Mouse (Mus musculus): ENCODE results near the gene Rrp7a. TPM values are rescaled to one million over a fixed set of nuclear protein-coding genes. Genes with fewer than 3 reads are reported as not detected.
A peak's percentile ranks its signal among the peaks of the same experiment; 100 is the strongest.
"Not testable (repeated sequence)": the region's sequence is repeated elsewhere in the genome, so short reads cannot be mapped to it uniquely, and the experiment has no call there.

The Rrp7a gene
- polyA plus RNA-seq, 1 experiment from 2014 or later, result 39.9 TPM

DNA sequence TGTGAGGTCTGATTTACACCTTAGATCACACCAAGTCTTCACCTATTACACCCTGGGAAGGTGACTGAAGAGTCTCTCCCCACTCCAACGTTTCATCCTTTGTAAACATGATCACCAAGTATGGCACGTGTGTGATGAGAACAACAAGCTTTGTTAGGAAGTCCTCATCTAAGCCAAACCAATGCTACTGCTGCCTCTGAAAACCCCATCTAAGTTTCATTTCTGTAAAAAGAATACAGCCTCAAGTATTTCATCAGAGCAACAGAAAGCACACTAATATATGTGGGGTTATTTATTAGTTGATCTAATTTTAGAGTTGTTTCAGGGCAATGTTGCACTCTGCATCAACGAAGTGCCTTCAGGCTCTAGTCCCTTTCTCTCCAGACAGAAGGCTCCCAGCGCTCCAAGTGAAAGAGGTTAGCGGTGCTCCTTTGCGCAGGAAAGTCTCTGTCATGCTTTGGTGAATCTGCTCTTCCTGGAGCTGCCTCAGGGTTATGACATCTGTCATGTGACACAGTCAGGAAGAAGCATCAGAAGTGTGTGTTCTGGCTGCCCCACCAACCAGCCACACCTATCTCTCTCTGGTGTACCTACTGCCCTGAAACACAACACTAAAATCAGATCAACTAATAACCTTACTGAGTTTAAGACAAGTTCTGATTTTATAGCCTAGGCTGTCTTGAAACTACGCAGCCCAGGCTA, 7.1 kb upstream of the Rrp7a start:
- DNase-seq (ENCODE audit: low spot score) (no peak), ATAC-seq (ENCODE audit: low FRiP score, low TSS enrichment) (no peak)
- H3K9me3 ChIP-seq (ENCODE audit: control insufficient read depth, low read length), result no peaks in the 10 kb centered on the region
- peaks cover 56% of the 10 kb centered on the region for H3K36me3 ChIP-seq (ENCODE audit: control insufficient read depth, insufficient read depth, low read length)
- H3K27me3 ChIP-seq (ENCODE audit: control insufficient read depth, insufficient read depth, low read length), result no peaks in the 10 kb centered on the region
- no peak overlapping the region for H3K4me2 ChIP-seq (replicated peaks; ENCODE audit: low read depth)
- TF ChIP-seq CTCF (IDR thresholded peaks at IDR 0.05; ENCODE audit: low read depth) (no peak), EP300 (optimal IDR thresholded peaks at IDR 0.05) (no peak)
- no peak overlapping the region for H3K4me3 ChIP-seq (ENCODE audit: low read depth, low read length)
- H3K4me1 ChIP-seq (replicated peaks; ENCODE audit: control insufficient read depth, insufficient read depth), result no peaks in the 10 kb centered on the region
- 88% methylated on average over 7 of the region's 7 CpGs for WGBS
- H3K9ac ChIP-seq (ENCODE audit: low read length), result no peak overlapping the region
- no peak overlapping the region for H3K27ac ChIP-seq (replicated peaks)

DNA sequence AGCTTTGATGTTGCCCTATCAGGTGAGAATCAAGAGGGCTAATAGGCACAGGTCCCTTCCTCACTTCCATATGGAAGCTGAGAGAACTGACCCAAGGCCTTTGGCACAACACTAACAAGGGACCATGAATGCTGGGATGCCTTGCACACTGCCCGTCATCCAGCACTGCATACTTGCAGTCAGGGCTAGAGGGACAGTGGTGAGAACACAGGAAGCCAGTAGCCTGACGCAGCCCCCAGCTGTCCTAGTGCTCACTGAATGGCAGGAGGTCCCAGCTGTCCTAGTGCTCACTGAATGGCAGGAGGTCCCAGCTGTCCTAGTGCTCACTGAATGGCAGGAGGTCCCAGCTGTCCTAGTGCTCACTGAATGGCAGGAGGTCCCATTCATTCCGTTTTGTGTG, 4.4 kb upstream of the Rrp7a start:
- not testable (repeated sequence) for H3K4me1 ChIP-seq (replicated peaks; ENCODE audit: control insufficient read depth, insufficient read depth); H3K27me3 ChIP-seq (ENCODE audit: control insufficient read depth, insufficient read depth, low read length); H3K4me2 ChIP-seq (replicated peaks; ENCODE audit: low read depth); H3K27ac ChIP-seq (replicated peaks); H3K9me3 ChIP-seq (ENCODE audit: control insufficient read depth, low read length); H3K9ac ChIP-seq (ENCODE audit: low read length); ATAC-seq (ENCODE audit: low FRiP score, low TSS enrichment); DNase-seq (ENCODE audit: low spot score); H3K4me3 ChIP-seq (ENCODE audit: low read depth, low read length)
- WGBS, result 74% methylated on average over 3 of the region's 3 CpGs
- H3K36me3 ChIP-seq (ENCODE audit: control insufficient read depth, insufficient read depth, low read length), result peaks cover 37% of the 10 kb centered on the region

DNA sequence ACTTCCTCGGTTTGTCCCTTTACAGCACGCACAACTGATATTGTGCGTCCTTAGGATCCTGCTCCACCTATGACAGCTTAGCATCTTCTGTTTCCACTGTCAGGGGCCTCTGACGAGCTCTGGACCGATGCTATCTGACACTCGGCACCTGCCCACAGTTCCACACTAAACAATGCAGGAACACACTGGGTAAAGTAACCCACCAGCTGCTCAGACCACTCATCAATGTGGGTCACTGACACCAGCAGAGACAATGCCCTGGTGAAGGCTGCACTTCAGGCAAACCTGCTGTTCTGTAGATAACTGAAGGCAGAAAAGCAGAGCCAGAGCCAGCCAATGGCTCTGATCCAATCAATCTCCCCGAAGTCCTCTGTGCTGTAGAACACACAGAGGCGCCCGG, 4.0 kb upstream of the Rrp7a start:
- Histone ChIP-seq H3K27me3 (ENCODE audit: control insufficient read depth, insufficient read depth, low read length) (no peaks in the 10 kb centered on the region), H3K36me3 (ENCODE audit: control insufficient read depth, insufficient read depth, low read length) (peaks cover 32% of the 10 kb centered on the region), H3K4me2 (replicated peaks; ENCODE audit: low read depth) (no peak overlapping the region), H3K4me3 (ENCODE audit: low read depth, low read length) (no peak overlapping the region), H3K9ac (ENCODE audit: low read length) (no peak overlapping the region), H3K9me3 (ENCODE audit: control insufficient read depth, low read length) (no peaks in the 10 kb centered on the region), H3K27ac (replicated peaks) (no peak overlapping the region), H3K4me1 (replicated peaks; ENCODE audit: control insufficient read depth, insufficient read depth) (no peaks in the 10 kb centered on the region)
- ATAC-seq (ENCODE audit: low FRiP score, low TSS enrichment) (no peak), DNase-seq (ENCODE audit: low spot score) (no peak)
- TF ChIP-seq CTCF (IDR thresholded peaks at IDR 0.05; ENCODE audit: low read depth) (no peak), EP300 (optimal IDR thresholded peaks at IDR 0.05) (no peak)
- WGBS, result 90% methylated on average over 9 of the region's 9 CpGs

DNA sequence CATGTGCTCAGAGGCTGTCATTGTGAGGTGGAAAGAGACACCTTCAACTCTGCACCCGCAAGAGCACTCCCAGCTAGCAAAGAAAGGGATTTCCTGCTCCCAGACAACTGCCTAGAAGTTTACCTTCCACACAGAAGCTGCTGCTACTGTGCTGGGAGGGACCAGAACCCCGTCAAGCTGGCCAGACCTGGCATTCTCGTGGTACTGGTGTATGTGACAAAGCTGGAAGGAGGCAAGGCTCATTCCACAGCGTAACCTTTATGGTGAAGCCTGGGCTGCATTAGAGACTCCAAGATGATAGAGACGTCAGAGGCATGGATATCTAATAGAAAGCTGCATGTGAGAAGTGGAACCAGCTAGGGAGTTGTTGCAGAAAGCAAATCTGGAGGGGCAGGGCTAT, 2.0 kb upstream of the Rrp7a start:
- no peaks in the 10 kb centered on the region for H3K4me1 ChIP-seq (replicated peaks; ENCODE audit: control insufficient read depth, insufficient read depth)
- no peak for ATAC-seq (ENCODE audit: low FRiP score, low TSS enrichment)

DNA sequence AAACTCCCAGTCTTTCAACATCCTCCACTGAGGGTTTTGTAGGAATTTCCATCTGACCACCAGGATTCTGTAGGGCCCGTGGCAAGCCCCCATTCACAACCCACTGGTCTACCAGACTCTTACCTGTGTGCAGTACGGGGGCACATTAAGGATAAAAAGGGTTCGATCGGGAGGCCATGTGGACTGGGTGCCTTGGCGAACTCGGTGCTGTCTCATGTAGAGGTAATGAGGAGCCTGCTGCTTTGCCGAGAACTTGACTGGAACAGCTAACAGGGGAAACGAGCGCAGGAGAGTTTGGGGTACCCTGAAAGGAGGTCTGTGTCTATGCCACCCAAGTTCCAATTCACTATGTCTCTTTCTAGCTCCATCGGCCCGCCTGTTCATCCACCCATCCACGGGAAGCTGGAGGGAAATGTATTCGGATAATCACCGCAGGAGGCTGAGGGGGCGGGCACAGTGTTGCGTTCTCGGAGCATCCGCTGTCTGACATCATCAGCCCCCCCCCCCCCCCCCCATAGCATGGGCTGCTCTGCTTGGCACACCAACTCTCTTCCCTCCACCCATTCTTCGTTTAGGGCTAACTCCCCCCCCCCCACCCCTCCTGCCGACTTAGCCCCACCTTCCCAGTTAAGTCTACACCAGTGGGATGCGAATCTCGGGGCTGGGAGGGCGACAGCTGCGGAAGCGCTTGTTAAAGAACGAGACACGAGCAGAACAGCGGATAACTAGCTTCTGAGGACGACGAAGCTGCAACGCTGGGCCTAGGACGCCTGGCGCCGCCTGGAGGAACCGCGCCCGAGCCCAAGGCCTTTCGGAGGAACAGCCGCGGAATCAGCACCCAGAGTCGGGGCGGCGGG, 664 bp downstream of the Rrp7a start:
- H3K9me3 ChIP-seq (ENCODE audit: control insufficient read depth, low read length), result no peaks in the 10 kb centered on the region
- 4% methylated on average over 35 of the region's 43 CpGs for WGBS
- peak overlapping the region; percentile 72 for H3K9ac ChIP-seq (ENCODE audit: low read length)
- H3K4me3 ChIP-seq (ENCODE audit: low read depth, low read length), result peak overlapping the region; percentile 92
- H3K27ac ChIP-seq (replicated peaks), result peak overlapping the region; percentile 86
- peak overlapping the region; percentile 82 for H3K4me2 ChIP-seq (replicated peaks; ENCODE audit: low read depth)
- no peaks in the 10 kb centered on the region for H3K27me3 ChIP-seq (ENCODE audit: control insufficient read depth, insufficient read depth, low read length)
- DNase-seq (ENCODE audit: low spot score) (peak; percentile 71), ATAC-seq (ENCODE audit: low FRiP score, low TSS enrichment) (peak; percentile 9; the same call in 1 of the 2 replicates)
- H3K4me1 ChIP-seq (replicated peaks; ENCODE audit: control insufficient read depth, insufficient read depth), result no peaks in the 10 kb centered on the region
- TF ChIP-seq CTCF (IDR thresholded peaks at IDR 0.05; ENCODE audit: low read depth), result peak; percentile 49; the same call in 1 of the 2 replicates
- TF ChIP-seq EP300 (optimal IDR thresholded peaks at IDR 0.05), result no peak
- peaks cover 25% of the 10 kb centered on the region for H3K36me3 ChIP-seq (ENCODE audit: control insufficient read depth, insufficient read depth, low read length)

More for the DNA sequence above, 2.0 kb upstream of the Rrp7a start:
- DNase-seq (ENCODE audit: low spot score), result no peak
- no peak overlapping the region for H3K9ac ChIP-seq (ENCODE audit: low read length)
- H3K27me3 ChIP-seq (ENCODE audit: control insufficient read depth, insufficient read depth, low read length), result no peaks in the 10 kb centered on the region
- no peaks in the 10 kb centered on the region for H3K9me3 ChIP-seq (ENCODE audit: control insufficient read depth, low read length)
- no peak overlapping the region for H3K4me3 ChIP-seq (ENCODE audit: low read depth, low read length)
- 56% methylated on average over 5 of the region's 5 CpGs for WGBS
- H3K4me2 ChIP-seq (replicated peaks; ENCODE audit: low read depth), result no peak overlapping the region
- peak overlapping the region; percentile 53 for H3K27ac ChIP-seq (replicated peaks)
- peaks cover 21% of the 10 kb centered on the region for H3K36me3 ChIP-seq (ENCODE audit: control insufficient read depth, insufficient read depth, low read length)
- no peak for TF ChIP-seq CTCF (IDR thresholded peaks at IDR 0.05; ENCODE audit: low read depth)
- no peak for TF ChIP-seq EP300 (optimal IDR thresholded peaks at IDR 0.05)

DNA sequence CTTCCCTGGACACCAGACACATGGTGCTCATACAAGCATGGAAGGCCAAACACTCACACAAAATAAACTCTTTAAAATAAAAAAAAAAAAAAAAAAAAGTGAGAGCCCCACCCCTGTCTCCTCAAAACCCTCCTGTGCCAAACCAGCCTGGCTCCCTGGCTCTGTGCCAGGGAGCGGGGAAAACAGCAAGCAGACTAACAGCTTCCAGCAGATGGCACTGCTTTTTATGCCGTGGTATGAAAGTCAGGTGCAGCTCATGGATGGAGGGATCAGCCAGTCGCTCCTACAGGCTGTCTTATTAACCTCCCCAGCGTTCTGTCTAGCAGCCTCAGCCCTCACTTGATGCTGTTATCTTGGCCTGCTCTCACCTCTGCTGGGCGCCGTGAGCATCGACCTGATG, 4.2 kb downstream of the Rrp7a start:
- ATAC-seq (ENCODE audit: low FRiP score, low TSS enrichment) (no peak), DNase-seq (ENCODE audit: low spot score) (peak; percentile 66)
- H3K4me3 ChIP-seq (ENCODE audit: low read depth, low read length), result no peak overlapping the region
- no peaks in the 10 kb centered on the region for H3K27me3 ChIP-seq (ENCODE audit: control insufficient read depth, insufficient read depth, low read length)
- no peaks in the 10 kb centered on the region for H3K4me1 ChIP-seq (replicated peaks; ENCODE audit: control insufficient read depth, insufficient read depth)
- H3K27ac ChIP-seq (replicated peaks), result no peak overlapping the region
- TF ChIP-seq CTCF (IDR thresholded peaks at IDR 0.05; ENCODE audit: low read depth), result peak; percentile 74
- no peak for TF ChIP-seq EP300 (optimal IDR thresholded peaks at IDR 0.05)
- H3K9me3 ChIP-seq (ENCODE audit: control insufficient read depth, low read length), result no peaks in the 10 kb centered on the region
- H3K4me2 ChIP-seq (replicated peaks; ENCODE audit: low read depth), result no peak overlapping the region
- peaks cover 22% of the 10 kb centered on the region for H3K36me3 ChIP-seq (ENCODE audit: control insufficient read depth, insufficient read depth, low read length)
- 53% methylated on average over 7 of the region's 7 CpGs for WGBS
- H3K9ac ChIP-seq (ENCODE audit: low read length), result no peak overlapping the region

Measured in stomach, postnatal 0 days (tissue).